1 mouse cellular context compared by ENCODE assay signal in genomic region chr6:124795781-124796180, GRCm38 (mm10).
TF ChIP-seq lines count a peak whose summit lies in the region.

No protein-coding gene starts in this region.

TF ChIP-seq in ES-E14, 5 proteins besides CTCF, POLR2A, EP300 and RAD21 (continued from another document):
- no peak for TF ChIP-seq ZC3H11A (IDR thresholded peaks at IDR 0.05; ENCODE audit: borderline replicate concordance, low read depth, low read length)
- TF ChIP-seq MAFK (IDR thresholded peaks at IDR 0.05; ENCODE audit: insufficient read depth, low read depth, low read length): no peak
